Mouse (Mus musculus): ENCODE measurements at regions not wholly inside any gene's neighbourhood (a gene's known extent, or its start where the extent isn't known, plus 50 kb on each side); places are given as distances from the start of the nearest gene placed in this dataset.

GRCm38 (mm10) chr13:101286029-101286917, 453.0 kb upstream of the Slc30a5 start:
- Histone ChIP-seq H3K9me3 (replicated peaks; ENCODE audit: control insufficient read depth, low read length) (no peaks in the 10 kb centered on the region), H3K4me2 (ENCODE audit: low read depth, low read length) (no peak overlapping the region), H3K4me1 (ENCODE audit: control insufficient read depth, insufficient read depth, low read length) (no peaks in the 10 kb centered on the region), H3K27ac (ENCODE audit: low read length) (no peak overlapping the region), H3K9ac (ENCODE audit: low read length) (no peak overlapping the region), H3K4me3 (replicated peaks; ENCODE audit: low read length) (no peak overlapping the region), H3K36me3 (ENCODE audit: control insufficient read depth, insufficient read depth, low read length) (no peaks in the 10 kb centered on the region), H3K27me3 (ENCODE audit: control insufficient read depth, insufficient read depth, low read length) (no peaks in the 10 kb centered on the region)
- no peak for ATAC-seq (ENCODE audit: insufficient read depth, low FRiP score)
- 72% methylated on average over 15 of the region's 15 CpGs for WGBS

GRCm38 (mm10) chr13:101278127-101278526, 444.9 kb upstream of the Slc30a5 start:
- Histone ChIP-seq H3K9me3 (replicated peaks; ENCODE audit: control insufficient read depth, low read length) (0 out of 2 replicates have a peak, but pooled peaks cover 4% of the 10 kb centered on the region), H3K4me3 (replicated peaks; ENCODE audit: low read length) (no peak overlapping the region), H3K4me1 (ENCODE audit: control insufficient read depth, insufficient read depth, low read length) (no peaks in the 10 kb centered on the region), H3K36me3 (ENCODE audit: control insufficient read depth, insufficient read depth, low read length) (no peaks in the 10 kb centered on the region), H3K9ac (ENCODE audit: low read length) (no peak overlapping the region), H3K27me3 (ENCODE audit: control insufficient read depth, insufficient read depth, low read length) (no peaks in the 10 kb centered on the region), H3K27ac (ENCODE audit: low read length) (no peak overlapping the region), H3K4me2 (ENCODE audit: low read depth, low read length) (no peak overlapping the region)
- 71% methylated on average over 1 of the region's 1 CpGs for WGBS
- no peak for ATAC-seq (ENCODE audit: insufficient read depth, low FRiP score)

GRCm38 (mm10) chr13:101276766-101277165, 443.5 kb upstream of the Slc30a5 start:
- Histone ChIP-seq H3K4me1 (ENCODE audit: control insufficient read depth, insufficient read depth, low read length) (no peaks in the 10 kb centered on the region), H3K4me2 (ENCODE audit: low read depth, low read length) (no peak overlapping the region), H3K4me3 (replicated peaks; ENCODE audit: low read length) (no peak overlapping the region), H3K9ac (ENCODE audit: low read length) (no peak overlapping the region), H3K36me3 (ENCODE audit: control insufficient read depth, insufficient read depth, low read length) (no peaks in the 10 kb centered on the region), H3K27me3 (ENCODE audit: control insufficient read depth, insufficient read depth, low read length) (no peaks in the 10 kb centered on the region), H3K9me3 (replicated peaks; ENCODE audit: control insufficient read depth, low read length) (0 out of 2 replicates have a peak, but pooled peaks cover 4% of the 10 kb centered on the region), H3K27ac (ENCODE audit: low read length) (no peak overlapping the region)
- WGBS, result 80% methylated on average over 2 of the region's 2 CpGs
- no peak for ATAC-seq (ENCODE audit: insufficient read depth, low FRiP score)

GRCm38 (mm10) chr13:101274470-101275141, 441.4 kb upstream of the Slc30a5 start:
- Histone ChIP-seq H3K4me1 (ENCODE audit: control insufficient read depth, insufficient read depth, low read length) (no peaks in the 10 kb centered on the region), H3K27ac (ENCODE audit: low read length) (peak overlapping the region; percentile 43), H3K9me3 (replicated peaks; ENCODE audit: control insufficient read depth, low read length) (0 out of 2 replicates have a peak, but pooled peaks cover 4% of the 10 kb centered on the region), H3K9ac (ENCODE audit: low read length) (no peak overlapping the region), H3K4me2 (ENCODE audit: low read depth, low read length) (no peak overlapping the region), H3K4me3 (replicated peaks; ENCODE audit: low read length) (no peak overlapping the region), H3K36me3 (ENCODE audit: control insufficient read depth, insufficient read depth, low read length) (no peaks in the 10 kb centered on the region), H3K27me3 (ENCODE audit: control insufficient read depth, insufficient read depth, low read length) (no peaks in the 10 kb centered on the region)
- 43% methylated on average over 7 of the region's 7 CpGs for WGBS
- ATAC-seq (ENCODE audit: insufficient read depth, low FRiP score), result peak; percentile 13; the same call in 1 of the 2 replicates

- WGBS, result 74% methylated on average over 7 of the region's 7 CpGs
- Histone ChIP-seq H3K9ac (ENCODE audit: low read length) (no peak overlapping the region), H3K4me2 (ENCODE audit: low read depth, low read length) (no peak overlapping the region), H3K4me1 (ENCODE audit: control insufficient read depth, insufficient read depth, low read length) (no peaks in the 10 kb centered on the region), H3K27me3 (ENCODE audit: control insufficient read depth, insufficient read depth, low read length) (no peaks in the 10 kb centered on the region), H3K4me3 (replicated peaks; ENCODE audit: low read length) (no peak overlapping the region), H3K36me3 (ENCODE audit: control insufficient read depth, insufficient read depth, low read length) (no peaks in the 10 kb centered on the region), H3K9me3 (replicated peaks; ENCODE audit: control insufficient read depth, low read length) (no peaks in the 10 kb centered on the region), H3K27ac (ENCODE audit: low read length) (no peak overlapping the region)
- no peak for ATAC-seq (ENCODE audit: insufficient read depth, low FRiP score)
Measured at GRCm38 (mm10) chr13:101273321-101273720, 440.1 kb upstream of the Slc30a5 start.

- 45% methylated on average over 5 of the region's 5 CpGs for WGBS
- Histone ChIP-seq H3K36me3 (ENCODE audit: control insufficient read depth, insufficient read depth, low read length) (no peaks in the 10 kb centered on the region), H3K4me1 (ENCODE audit: control insufficient read depth, insufficient read depth, low read length) (no peaks in the 10 kb centered on the region), H3K9me3 (replicated peaks; ENCODE audit: control insufficient read depth, low read length) (no peaks in the 10 kb centered on the region), H3K4me2 (ENCODE audit: low read depth, low read length) (no peak overlapping the region), H3K27me3 (ENCODE audit: control insufficient read depth, insufficient read depth, low read length) (no peaks in the 10 kb centered on the region), H3K4me3 (replicated peaks; ENCODE audit: low read length) (no peak overlapping the region), H3K9ac (ENCODE audit: low read length) (no peak overlapping the region), H3K27ac (ENCODE audit: low read length) (no peak overlapping the region)
- ATAC-seq (ENCODE audit: insufficient read depth, low FRiP score), result no peak
Measured at GRCm38 (mm10) chr13:101253698-101254468, 420.7 kb upstream of the Slc30a5 start.

- Histone ChIP-seq H3K4me3 (replicated peaks; ENCODE audit: low read length) (no peak overlapping the region), H3K4me2 (ENCODE audit: low read depth, low read length) (no peak overlapping the region), H3K4me1 (ENCODE audit: control insufficient read depth, insufficient read depth, low read length) (no peaks in the 10 kb centered on the region), H3K9ac (ENCODE audit: low read length) (no peak overlapping the region), H3K27ac (ENCODE audit: low read length) (no peak overlapping the region), H3K9me3 (replicated peaks; ENCODE audit: control insufficient read depth, low read length) (no peaks in the 10 kb centered on the region), H3K27me3 (ENCODE audit: control insufficient read depth, insufficient read depth, low read length) (no peaks in the 10 kb centered on the region), H3K36me3 (ENCODE audit: control insufficient read depth, insufficient read depth, low read length) (no peaks in the 10 kb centered on the region)
- WGBS, result 87% methylated on average over 5 of the region's 5 CpGs
- no peak for ATAC-seq (ENCODE audit: insufficient read depth, low FRiP score)
Measured at GRCm38 (mm10) chr13:101249369-101249768, 416.1 kb upstream of the Slc30a5 start.

- H3K27me3 ChIP-seq (ENCODE audit: control insufficient read depth, insufficient read depth, low read length), result no peaks in the 10 kb centered on the region
- no peak overlapping the region for H3K27ac ChIP-seq (ENCODE audit: low read length)
- H3K9me3 ChIP-seq (replicated peaks; ENCODE audit: control insufficient read depth, low read length), result no peaks in the 10 kb centered on the region
- ATAC-seq (ENCODE audit: insufficient read depth, low FRiP score), result no peak
- H3K4me1 ChIP-seq (ENCODE audit: control insufficient read depth, insufficient read depth, low read length), result no peaks in the 10 kb centered on the region
- WGBS, result 82% methylated on average over 3 of the region's 3 CpGs
- no peak overlapping the region for H3K4me3 ChIP-seq (replicated peaks; ENCODE audit: low read length)
- no peak overlapping the region for H3K4me2 ChIP-seq (ENCODE audit: low read depth, low read length)
- no peak overlapping the region for H3K9ac ChIP-seq (ENCODE audit: low read length)
- H3K36me3 ChIP-seq (ENCODE audit: control insufficient read depth, insufficient read depth, low read length), result no peaks in the 10 kb centered on the region
Measured at GRCm38 (mm10) chr13:101244326-101244725, 411.1 kb upstream of the Slc30a5 start.

GRCm38 (mm10) chr13:101238860-101239259, 405.6 kb upstream of the Slc30a5 start:
- Histone ChIP-seq H3K27ac (ENCODE audit: low read length) (no peak overlapping the region), H3K4me3 (replicated peaks; ENCODE audit: low read length) (no peak overlapping the region), H3K4me2 (ENCODE audit: low read depth, low read length) (no peak overlapping the region), H3K9ac (ENCODE audit: low read length) (no peak overlapping the region), H3K9me3 (replicated peaks; ENCODE audit: control insufficient read depth, low read length) (no peaks in the 10 kb centered on the region), H3K27me3 (ENCODE audit: control insufficient read depth, insufficient read depth, low read length) (no peaks in the 10 kb centered on the region), H3K4me1 (ENCODE audit: control insufficient read depth, insufficient read depth, low read length) (no peaks in the 10 kb centered on the region; the same call in 1 of the 2 replicates), H3K36me3 (ENCODE audit: control insufficient read depth, insufficient read depth, low read length) (no peaks in the 10 kb centered on the region)
- ATAC-seq (ENCODE audit: insufficient read depth, low FRiP score), result no peak
